Mouse (Mus musculus): ENCODE measurements around the gene Prap1.

- TF ChIP-seq REST (IDR thresholded peaks at IDR 0.05; ENCODE audit: insufficient read depth, insufficient read length) (no peak), MAX (IDR thresholded peaks at IDR 0.05; ENCODE audit: low read depth) (no peak), USF1 (IDR thresholded peaks at IDR 0.05; ENCODE audit: low read depth) (no peak), POLR2A (IDR thresholded peaks at IDR 0.05; ENCODE audit: insufficient read length, low read depth) (no peak), TCF12 (IDR thresholded peaks at IDR 0.05; ENCODE audit: insufficient read depth, poor library complexity, severe bottlenecking) (no peak), POLR2AphosphoS2 (IDR thresholded peaks at IDR 0.05; ENCODE audit: insufficient read length, low read depth) (no peak), E2F4 (IDR thresholded peaks at IDR 0.05; ENCODE audit: insufficient read depth) (no peak), CEBPB (IDR thresholded peaks at IDR 0.05; ENCODE audit: insufficient read depth, poor library complexity, severe bottlenecking) (no peak), MYOD1 (IDR thresholded peaks at IDR 0.05; ENCODE audit: control insufficient read depth in 1 of 3, insufficient read length in 2 of 3, low read depth in 2 of 3) (no peak), MYOG (IDR thresholded peaks at IDR 0.05; ENCODE audit: control insufficient read depth in 1 of 3, insufficient read depth in 1 of 3, insufficient read length in 2 of 3, low read depth in 2 of 3) (no peak), SRF (IDR thresholded peaks at IDR 0.05; ENCODE audit: control insufficient read depth, insufficient read length, low read depth) (no peak)
Observed at GRCm38 (mm10) chr7:140121338-140121910, 28.2 kb downstream of the Prap1 start.

Measured in myocyte (in vitro differentiated cells).